Mouse (Mus musculus) kidney, embryonic 14.5 days (tissue): ENCODE data around the gene Btbd35f3. TPM values are rescaled to one million over a fixed set of nuclear protein-coding genes. Genes with fewer than 3 reads are reported as not detected.
"Not testable (repeated sequence)": the region's sequence is repeated elsewhere in the genome, so short reads cannot be mapped to it uniquely, and the experiment has no call there.

Experiments used
- ATAC-seq: fragments of 200-750 bp; cut with Nextera tagmentation; 2 replicates; pipeline ENCODE4 v1.8.0; 2017; ENCODE audit warnings: moderate number of reproducible peaks, mild to moderate bottlenecking, moderate TSS enrichment, moderate library complexity; ENCODE audit not compliant: low FRiP score, low TSS enrichment
- H3K27ac ChIP-seq: fragments of 300-500 bp; sonication (generic); 2 replicates; pipeline ENCODE4 v1.5.1; 2014; ENCODE audit warnings: low read depth, mild to moderate bottlenecking, low read length, moderate library complexity, mixed read lengths
- H3K27me3 ChIP-seq: fragments of 300-500 bp; sonication (generic); 2 replicates; pipeline ENCODE4 v1.6.1; 2014; ENCODE audit warnings: mild to moderate bottlenecking, low read length; ENCODE audit not compliant: control insufficient read depth, insufficient read depth
- H3K36me3 ChIP-seq: fragments of 300-500 bp; sonication (generic); 2 replicates; pipeline ENCODE4 v1.6.1; 2014; ENCODE audit warnings: low read length, mixed read lengths; ENCODE audit not compliant: control insufficient read depth, insufficient read depth
- H3K4me1 ChIP-seq: fragments of 300-500 bp; sonication (generic); 2 replicates; pipeline ENCODE4 v1.6.1; 2014; ENCODE audit warnings: low read length, mixed read lengths; ENCODE audit not compliant: control insufficient read depth, insufficient read depth
- H3K4me2 ChIP-seq: fragments of 300-500 bp; sonication (generic); replicated peaks from 2 replicates; pipeline ENCODE4 v1.6.1; 2014; ENCODE audit warnings: low read depth, mild to moderate bottlenecking, low read length
- H3K4me3 ChIP-seq: fragments of 300-500 bp; sonication (generic); 2 replicates; pipeline ENCODE4 v1.5.1; 2014; ENCODE audit warnings: mild to moderate bottlenecking, low read length
- H3K9ac ChIP-seq: fragments of 300-500 bp; sonication (generic); 2 replicates; pipeline ENCODE4 v1.6.1; 2014; ENCODE audit warnings: low read depth, mild to moderate bottlenecking, low read length, moderate library complexity
- H3K9me3 ChIP-seq: fragments of 300-500 bp; sonication (generic); 2 replicates; pipeline ENCODE4 v1.6.1; 2016; ENCODE audit warnings: low read length; ENCODE audit not compliant: control insufficient read depth
- WGBS: fragments of 180-500 bp; shearing (Covaris S2); extraction: QIAGEN DNeasy Blood & Tissue Kit; methylation state at CpG from one replicate; pipeline ENCODE4 v1.1.7; 2014; 5-methylcytosine and 5-hydroxymethylcytosine counted together
- polyA plus RNA-seq: library from polyadenylated mRNA; unstranded; fragments of >200 nt; fragmentation: Nextera tagmentation; extraction: Ambion mirVana; gene quantifications from 2 replicates; pipeline ENCODE4 v1.2.1, GENCODE M21; 2014

Btbd35f3 gene
- not detected in 2 replicates for polyA plus RNA-seq

- not testable (repeated sequence) for H3K27ac ChIP-seq, ATAC-seq, H3K4me2 ChIP-seq, H3K9ac ChIP-seq, H3K36me3 ChIP-seq, H3K9me3 ChIP-seq, H3K4me3 ChIP-seq, H3K4me1 ChIP-seq, H3K27me3 ChIP-seq
- WGBS = no CpG with 5 or more reads among the region's 3 CpGs
Observed at GRCm38 (mm10) chrX:4037374-4037773, at the start of gene Btbd35f3. Gene Btbd35f3, plus strand, starts transcription at chrX:4037674.

Other genes with a start within 250 kb of the Btbd35f3 start
- gene Btbd35f16, start 80.7 kb upstream of the Btbd35f3 start, polyA plus RNA-seq = not detected in 2 replicates
- not detected in 2 replicates for gene Btbd35f28, start 158.9 kb downstream of the Btbd35f3 start, polyA plus RNA-seq